Mouse (Mus musculus) stomach, embryonic 14.5 days (tissue): ENCODE results near the gene Fhl3. TPM values are rescaled to one million over a fixed set of nuclear protein-coding genes. Genes with fewer than 3 reads are reported as not detected.

ENCODE experiments used
- ATAC-seq: fragments of 200-750 bp; cut with Nextera tagmentation; 2 replicates; pipeline ENCODE4 v1.8.0; 2017; ENCODE audit warnings: low read depth, moderate TSS enrichment; ENCODE audit not compliant: insufficient number of reproducible peaks, insufficient read depth, low FRiP score
- H3K27ac ChIP-seq: fragments of 300-500 bp; sonication (generic); 2 replicates; pipeline ENCODE4 v1.5.1; 2014; ENCODE audit warnings: mild to moderate bottlenecking, low read length, moderate library complexity, mixed read lengths
- H3K27me3 ChIP-seq: fragments of 300-500 bp; sonication (generic); 2 replicates; pipeline ENCODE4 v1.6.1; 2014; ENCODE audit warnings: low read length, control low read depth, mixed read lengths; ENCODE audit not compliant: control insufficient read depth, insufficient read depth
- H3K36me3 ChIP-seq: fragments of 300-500 bp; sonication (generic); 2 replicates; pipeline ENCODE4 v1.6.1; 2014; ENCODE audit warnings: mild to moderate bottlenecking, control low read depth, low read length, moderate library complexity, mixed read lengths; ENCODE audit not compliant: control insufficient read depth, insufficient read depth
- H3K4me1 ChIP-seq: fragments of 300-500 bp; sonication (generic); 2 replicates; pipeline ENCODE4 v1.6.1; 2014; ENCODE audit warnings: low read length, control low read depth, mixed read lengths; ENCODE audit not compliant: control insufficient read depth, insufficient read depth
- H3K4me2 ChIP-seq: fragments of 300-500 bp; sonication (generic); replicated peaks from 2 replicates; pipeline ENCODE4 v1.6.1; 2014; ENCODE audit warnings: low read depth, low read length, control low read depth
- H3K4me3 ChIP-seq: fragments of 300-500 bp; sonication (generic); 2 replicates; pipeline ENCODE4 v1.5.1; 2014; ENCODE audit warnings: low read depth, low read length, control low read depth
- H3K9ac ChIP-seq: fragments of 300-500 bp; sonication (generic); replicated peaks from 2 replicates; pipeline ENCODE4 v1.6.1; 2014; ENCODE audit warnings: low read depth, mild to moderate bottlenecking, control low read depth, low read length, moderate library complexity, mixed read lengths
- H3K9me3 ChIP-seq: fragments of 300-500 bp; sonication (generic); 2 replicates; pipeline ENCODE4 v1.6.1; 2016; ENCODE audit warnings: low read depth, low read length, control low read depth; ENCODE audit not compliant: control insufficient read depth
- WGBS: fragments of 180-500 bp; shearing (Covaris S2); extraction: QIAGEN DNeasy Blood & Tissue Kit; methylation state at CpG from one replicate; pipeline ENCODE4 v1.1.7; 2014; 5-methylcytosine and 5-hydroxymethylcytosine counted together
- polyA plus RNA-seq: library from polyadenylated mRNA; unstranded; fragments of >200 nt; fragmentation: Nextera tagmentation; extraction: Ambion mirVana; gene quantifications from 2 replicates; pipeline ENCODE4 v1.2.1, GENCODE M21; 2014

Gene Fhl3
- polyA plus RNA-seq, 1 experiment from 2014 or later, result 20.4 TPM

DNA sequence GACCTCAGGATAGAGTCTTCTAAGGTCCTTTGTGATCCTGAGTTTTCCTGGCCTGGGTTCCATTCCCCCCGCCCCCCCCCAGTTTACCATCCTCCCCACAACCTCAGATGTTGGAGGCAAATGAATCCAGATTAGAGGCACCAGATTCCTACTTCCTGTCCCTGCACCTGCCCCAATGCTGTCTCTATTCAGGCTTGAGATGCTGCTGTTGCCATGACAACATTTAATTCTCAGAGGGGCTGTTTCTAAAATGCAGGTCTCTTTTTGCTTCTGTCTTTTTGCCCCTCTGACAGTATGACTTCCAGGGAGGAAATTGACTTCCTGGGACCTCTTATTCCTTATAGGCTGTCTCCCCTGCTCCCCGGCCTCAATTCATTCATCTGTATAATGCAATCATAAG is 36.5 kb downstream of the Fhl3 start:
- Histone ChIP-seq H3K4me3 (no peak overlapping the region), H3K4me1 (0 out of 2 replicates have a peak, but pooled peaks cover 3% of the 10 kb centered on the region), H3K27ac (no peak overlapping the region), H3K27me3 (no peaks in the 10 kb centered on the region), H3K9me3 (no peaks in the 10 kb centered on the region), H3K9ac (no peak overlapping the region), H3K4me2 (no peak overlapping the region), H3K36me3 (peaks cover 10% of the 10 kb centered on the region)
- no peak for ATAC-seq
- 73% methylated on average over 2 of the region's 2 CpGs for WGBS

DNA sequence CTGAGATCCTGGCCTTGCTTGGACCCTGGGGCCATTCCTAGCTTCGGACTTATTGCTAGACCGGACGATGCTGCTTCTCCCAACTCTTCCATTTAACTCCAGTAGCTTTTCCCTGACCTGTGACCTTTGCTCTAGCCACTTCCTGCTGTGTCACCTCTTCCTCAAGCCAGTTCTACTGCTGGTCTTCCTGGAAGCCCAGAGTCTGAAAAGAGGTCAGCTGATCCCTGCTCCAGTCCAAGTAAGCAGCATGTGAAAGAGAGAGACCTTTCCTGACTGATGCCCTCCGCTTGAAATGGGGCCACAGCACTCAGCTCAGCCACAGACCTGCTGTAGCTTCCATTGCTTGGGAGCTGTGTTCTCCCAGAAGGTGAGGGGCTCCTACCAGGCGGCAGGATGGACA is 37.0 kb downstream of the Fhl3 start:
- H3K4me1 ChIP-seq, result 0 out of 2 replicates have a peak, but pooled peaks cover 3% of the 10 kb centered on the region
- no peak overlapping the region for H3K4me3 ChIP-seq
- no peak overlapping the region for H3K27ac ChIP-seq
- no peak overlapping the region for H3K9ac ChIP-seq
- H3K27me3 ChIP-seq, result no peaks in the 10 kb centered on the region
- no peaks in the 10 kb centered on the region for H3K9me3 ChIP-seq
- 75% methylated on average over 5 of the region's 5 CpGs for WGBS
- peaks cover 5% of the 10 kb centered on the region; the same call in 1 of the 2 replicates for H3K36me3 ChIP-seq
- no peak overlapping the region for H3K4me2 ChIP-seq
- no peak for ATAC-seq

DNA sequence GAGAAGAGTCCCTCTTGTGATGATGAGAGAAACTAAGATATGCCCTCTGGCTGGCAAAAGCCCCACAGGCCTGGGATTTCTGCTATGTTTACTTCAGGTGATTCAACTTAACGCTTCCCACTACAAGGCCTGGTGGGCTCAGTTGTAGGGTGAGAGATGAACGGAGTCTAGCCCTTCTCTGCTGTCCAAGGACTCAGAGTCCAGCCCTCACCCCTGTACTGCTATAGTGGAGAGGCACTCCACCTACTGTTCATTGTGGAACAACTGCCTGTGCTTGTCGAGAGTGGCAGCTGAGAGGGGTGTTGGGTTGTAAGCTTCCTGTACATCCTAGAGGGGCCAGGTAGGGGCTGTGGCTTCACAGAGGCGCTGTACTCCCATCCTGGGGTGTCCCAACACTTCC is 37.5 kb downstream of the Fhl3 start:
- ATAC-seq, result no peak
- no peaks in the 10 kb centered on the region for H3K9me3 ChIP-seq

DNA sequence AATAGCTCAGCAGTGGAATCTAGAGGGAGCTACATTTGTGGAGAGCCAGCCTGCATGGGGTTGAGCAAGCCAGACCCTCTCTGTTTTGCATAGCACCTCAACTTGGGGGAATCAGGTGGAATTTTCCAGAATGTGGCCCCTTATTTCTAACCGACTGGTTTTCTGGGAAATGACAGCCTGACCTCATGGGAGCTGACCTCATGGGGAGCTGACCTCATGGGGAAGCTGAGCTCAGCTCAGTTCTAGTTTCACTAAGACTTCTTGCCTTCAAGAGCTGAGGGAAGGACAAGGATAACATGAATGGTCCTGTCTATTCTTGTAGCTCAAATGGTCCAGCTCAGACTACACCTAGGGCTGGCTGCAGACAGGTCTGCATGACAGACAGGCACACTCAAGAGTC is 38.3 kb downstream of the Fhl3 start:
- no peak overlapping the region for H3K4me3 ChIP-seq
- H3K27ac ChIP-seq, result no peak overlapping the region
- H3K4me1 ChIP-seq, result 0 out of 2 replicates have a peak, but pooled peaks cover 3% of the 10 kb centered on the region
- no peaks in the 10 kb centered on the region for H3K27me3 ChIP-seq
- ATAC-seq, result no peak
- no peak overlapping the region for H3K9ac ChIP-seq
- WGBS, result 74% methylated on average over 1 of the region's 1 CpGs
- no peak overlapping the region for H3K4me2 ChIP-seq
- H3K9me3 ChIP-seq, result no peaks in the 10 kb centered on the region
- no peaks in the 10 kb centered on the region for H3K36me3 ChIP-seq

More for the DNA sequence above, 37.5 kb downstream of the Fhl3 start:
- 57% methylated on average over 4 of the region's 4 CpGs for WGBS
- Histone ChIP-seq H3K27ac (no peak overlapping the region), H3K9ac (no peak overlapping the region), H3K4me3 (no peak overlapping the region), H3K4me1 (0 out of 2 replicates have a peak, but pooled peaks cover 3% of the 10 kb centered on the region), H3K36me3 (peaks cover under 1% of the 10 kb centered on the region; the same call in 1 of the 2 replicates), H3K27me3 (no peaks in the 10 kb centered on the region), H3K4me2 (no peak overlapping the region)

DNA sequence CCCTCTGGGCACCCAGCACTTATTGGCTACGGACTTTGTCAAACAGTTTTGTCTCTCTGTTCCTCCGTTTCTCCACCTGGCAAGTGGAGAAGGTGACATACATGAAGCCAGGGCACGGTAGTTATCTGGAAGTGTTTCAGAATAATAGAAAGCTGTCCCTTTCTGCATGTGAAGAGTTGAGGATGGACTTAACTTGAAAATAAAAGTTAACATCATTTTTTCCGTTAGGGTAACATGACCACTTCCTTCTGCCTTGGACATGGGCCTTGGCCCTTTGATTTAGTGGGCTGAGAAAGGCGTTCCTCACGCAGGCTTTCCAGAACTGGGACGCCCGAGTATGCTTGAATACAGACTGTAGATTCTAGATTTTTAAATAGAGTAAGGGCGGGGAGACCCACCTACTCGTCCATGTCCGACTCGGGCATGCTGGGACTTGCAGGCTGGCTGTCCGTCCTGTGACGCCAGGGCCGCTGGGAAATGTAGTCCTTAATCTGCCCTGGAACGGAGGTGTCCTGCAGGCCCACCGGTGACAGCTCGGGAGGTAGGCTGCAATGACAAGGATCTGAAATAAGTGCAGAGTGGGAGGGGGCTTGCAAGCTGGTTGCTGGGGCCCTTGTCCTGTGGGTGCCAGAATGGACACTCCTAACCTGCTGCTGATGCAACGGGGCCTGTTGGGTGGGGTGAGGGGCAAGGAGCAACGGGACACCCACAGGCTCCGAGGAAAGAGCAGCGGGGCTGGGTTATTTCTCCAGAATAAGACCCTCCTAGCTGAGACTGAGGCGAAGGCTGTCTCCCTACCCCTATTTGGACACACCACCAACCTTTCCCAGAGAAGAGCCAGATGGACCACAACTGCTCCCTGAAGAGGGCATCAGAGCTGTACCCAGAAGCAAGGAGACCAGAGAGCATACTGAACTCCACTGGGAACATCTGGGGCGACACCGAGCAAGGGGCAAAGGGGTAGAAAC is 41.2 kb downstream of the Fhl3 start, which contains the start of gene Inpp5b:
Gene Inpp5b (plus strand): TSS at position 475 of the 968 bp plus-strand sequence.
- H3K9me3 ChIP-seq, result no peaks in the 10 kb centered on the region
- no peaks in the 10 kb centered on the region for H3K27me3 ChIP-seq
- 0 out of 2 replicates have a peak, but pooled peaks cover 3% of the 10 kb centered on the region for H3K4me1 ChIP-seq
- peak within 1 kb of the TSS; percentile 57 for H3K4me3 ChIP-seq
- peak; percentile 91; the same call in 1 of the 2 replicates for ATAC-seq
- peak within 1 kb of the TSS; percentile 48 for H3K9ac ChIP-seq
- H3K36me3 ChIP-seq, result peaks cover 3% of the 10 kb centered on the region; the same call in 1 of the 2 replicates
- peak within 1 kb of the TSS; percentile 57 for H3K4me2 ChIP-seq
- no peak within 1 kb of the TSS for H3K27ac ChIP-seq
- WGBS, result 14% methylated on average over 25 of the region's 25 CpGs

DNA sequence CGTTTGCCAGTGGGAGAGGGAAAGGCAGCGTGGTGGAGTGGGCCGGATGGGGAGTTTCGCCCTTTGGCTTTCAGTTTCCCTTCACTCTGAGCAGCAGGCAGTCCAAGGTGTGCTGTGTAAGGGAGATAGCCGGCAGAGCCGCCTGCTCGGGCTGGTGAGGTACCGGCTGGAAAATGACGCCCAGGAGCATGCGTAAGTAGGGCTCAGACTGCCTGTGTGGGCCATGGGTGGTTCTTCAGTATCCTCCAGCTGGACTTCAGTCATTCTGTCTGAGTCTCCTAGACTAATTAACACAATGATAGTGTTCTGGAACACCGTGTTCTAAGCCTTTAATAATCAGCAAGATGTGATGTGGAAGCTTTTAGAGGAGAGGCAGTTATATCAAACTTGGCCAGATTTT is 42.3 kb downstream of the Fhl3 start:
- Histone ChIP-seq H3K4me1 (0 out of 2 replicates have a peak, but pooled peaks cover 3% of the 10 kb centered on the region), H3K36me3 (peaks cover 3% of the 10 kb centered on the region; the same call in 1 of the 2 replicates), H3K9me3 (no peaks in the 10 kb centered on the region), H3K27me3 (no peaks in the 10 kb centered on the region), H3K9ac (no peak overlapping the region), H3K4me3 (no peak overlapping the region), H3K27ac (no peak overlapping the region), H3K4me2 (no peak overlapping the region)
- 88% methylated on average over 11 of the region's 11 CpGs for WGBS
- no peak for ATAC-seq

DNA sequence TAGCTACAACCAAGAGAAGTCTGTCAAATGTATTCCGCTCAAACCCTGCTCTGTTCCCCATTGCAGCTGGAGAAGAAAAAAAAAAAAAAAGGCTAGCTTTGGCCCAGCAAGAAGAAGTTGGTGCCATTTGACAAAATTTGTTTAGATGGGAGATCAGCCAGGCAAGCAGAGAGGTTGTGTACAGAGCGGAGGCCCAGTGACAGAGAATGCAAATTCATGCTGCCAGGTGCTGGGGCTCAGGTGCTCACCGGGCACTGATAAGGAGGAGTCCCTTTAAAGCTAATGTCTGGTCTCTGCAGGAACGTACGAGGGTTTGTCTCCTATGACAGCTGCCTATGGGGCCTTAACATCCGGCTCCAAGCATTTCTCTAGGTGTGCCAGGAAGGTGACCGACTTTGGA is 46.1 kb downstream of the Fhl3 start:
- Histone ChIP-seq H3K9me3 (no peaks in the 10 kb centered on the region), H3K4me2 (no peak overlapping the region), H3K4me1 (peaks cover 4% of the 10 kb centered on the region; the same call in 1 of the 2 replicates), H3K4me3 (no peak overlapping the region), H3K36me3 (peaks cover 3% of the 10 kb centered on the region; the same call in 1 of the 2 replicates), H3K27ac (no peak overlapping the region), H3K9ac (no peak overlapping the region), H3K27me3 (no peaks in the 10 kb centered on the region)
- 68% methylated on average over 7 of the region's 7 CpGs for WGBS
- ATAC-seq, result no peak

DNA sequence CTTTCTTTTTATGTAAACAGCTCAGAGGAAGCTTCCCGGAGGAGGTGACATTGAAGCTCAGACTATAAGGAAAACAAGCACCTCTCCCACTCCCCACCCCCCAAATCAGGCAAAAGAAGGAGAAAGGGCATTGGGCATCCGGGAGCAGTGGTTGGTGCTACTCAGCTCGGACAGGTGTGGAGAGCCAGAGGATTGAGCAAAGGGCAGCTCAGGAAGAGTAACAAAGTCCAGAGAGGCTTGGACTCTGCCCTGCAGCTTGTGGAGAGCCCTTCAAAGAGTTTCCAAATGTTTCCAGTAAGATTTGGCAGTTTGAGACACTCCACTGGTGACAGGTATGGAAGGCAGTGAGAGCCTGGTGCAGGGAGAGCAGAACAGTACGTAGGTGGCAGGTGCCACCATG is 47.4 kb downstream of the Fhl3 start:
- no peak for ATAC-seq
- H3K9me3 ChIP-seq, result no peaks in the 10 kb centered on the region
- peaks cover 13% of the 10 kb centered on the region for H3K4me1 ChIP-seq
- H3K36me3 ChIP-seq, result peaks cover 3% of the 10 kb centered on the region; the same call in 1 of the 2 replicates
- no peak overlapping the region for H3K4me3 ChIP-seq
- H3K4me2 ChIP-seq, result no peak overlapping the region
- no peak overlapping the region for H3K27ac ChIP-seq
- no peaks in the 10 kb centered on the region for H3K27me3 ChIP-seq
- no peak overlapping the region for H3K9ac ChIP-seq
- 54% methylated on average over 4 of the region's 4 CpGs for WGBS
